Comparison of ENCODE assay signal across 16 mouse cellular contexts in genomic region chr5:99234275-99234674, GRCm38 (mm10).
"Had no signal": no experiment of that assay in that cellular context is flagged by ENCODE, and none has a peak within 500 bp of the region (broad histone marks: within the 10 kb centered on the region; RNA-seq: fewer than 3 reads in every experiment).

No protein-coding gene starts in this region.

- H3K9me3 ChIP-seq: liver, embryonic 13.5 days; midbrain, embryonic 12.5 days; midbrain, embryonic 15.5 days; neural tube, embryonic 12.5 days; stomach, embryonic 15.5 days had no signal

- DNase-seq: kidney, adult 18-20 months; layer of hippocampus, postnatal 36 days; liver, embryonic 13.5 days; lung, embryonic 14.5 days; retina, postnatal 1 day; right cerebral cortex, postnatal 25 days; spleen, adult 18-20 months; thymus, postnatal 25 days had no signal

- H3K4me1 ChIP-seq: liver, embryonic 13.5 days; midbrain, embryonic 12.5 days; midbrain, embryonic 15.5 days; neural tube, embryonic 12.5 days; stomach, embryonic 15.5 days had no signal

- H3K4me2 ChIP-seq: liver, embryonic 13.5 days; lung, embryonic 14.5 days; midbrain, embryonic 12.5 days; midbrain, embryonic 15.5 days; neural tube, embryonic 12.5 days; stomach, embryonic 15.5 days had no signal

- H3K27ac ChIP-seq: kidney, postnatal 0 days; left cerebral cortex, adult 2 months; liver, embryonic 13.5 days; macrophage; midbrain, embryonic 12.5 days; midbrain, embryonic 15.5 days; neural tube, embryonic 12.5 days; stomach, embryonic 15.5 days had no signal

- H3K36me3 ChIP-seq: stomach, embryonic 15.5 days had no signal

- H3K4me3 ChIP-seq: left cerebral cortex, adult 2 months; liver, embryonic 13.5 days; midbrain, embryonic 12.5 days; midbrain, embryonic 15.5 days; neural tube, embryonic 12.5 days; stomach, embryonic 15.5 days had no signal

- H3K27me3 ChIP-seq: liver, embryonic 13.5 days; midbrain, embryonic 12.5 days; midbrain, embryonic 15.5 days; neural tube, embryonic 12.5 days; stomach, embryonic 15.5 days had no signal

- ATAC-seq: lung, postnatal 0 days; midbrain, embryonic 15.5 days had no signal

- H3K9ac ChIP-seq: liver, embryonic 13.5 days; lung, embryonic 14.5 days; midbrain, embryonic 12.5 days; midbrain, embryonic 15.5 days; neural tube, embryonic 12.5 days; stomach, embryonic 15.5 days had no signal
